Comparison of ENCODE assay signal across 9 mouse cellular contexts in the genomic region with DNA sequence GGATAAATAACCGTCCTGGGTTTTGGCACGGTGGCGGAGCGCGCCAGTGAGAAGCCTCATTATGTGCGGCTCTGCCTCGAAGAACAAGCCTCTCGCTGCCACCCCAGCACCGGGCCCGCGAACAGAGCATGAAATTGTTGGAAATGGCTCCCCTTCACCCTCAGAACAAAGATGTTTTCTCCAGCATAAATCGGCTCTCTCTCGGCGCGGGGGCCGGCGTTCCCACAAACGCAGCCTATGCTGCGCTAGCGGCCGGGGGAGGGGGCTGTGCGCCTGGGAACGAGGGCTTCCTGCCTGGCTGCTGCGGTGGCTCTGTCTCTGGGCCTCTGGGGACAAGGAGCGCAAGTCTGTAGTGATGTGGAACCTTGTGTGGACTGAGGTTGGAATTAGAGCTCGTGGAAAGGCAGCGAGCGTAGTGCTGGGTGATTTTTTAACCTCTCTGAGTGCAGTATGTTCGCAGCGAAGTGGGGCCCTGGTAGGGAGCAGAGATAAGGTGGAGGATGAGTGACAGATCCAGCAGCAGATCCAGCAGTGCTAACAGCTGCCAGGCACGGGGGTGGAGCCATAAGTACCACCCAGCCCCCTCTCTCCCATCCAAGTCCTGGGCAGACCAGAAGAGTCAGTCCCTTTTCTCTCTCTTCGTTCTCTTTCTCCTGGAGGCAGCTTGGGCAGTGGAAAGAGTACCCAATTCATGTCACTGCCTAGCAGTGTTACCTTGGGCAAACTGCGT.
DNase-seq lines count a peak whose midpoint lies in the region; ATAC-seq lines count a peak whose summit lies in the region.
"Had no signal": no experiment of that assay in that cellular context is flagged by ENCODE, and none has a peak within 500 bp of the region (broad histone marks: within the 10 kb centered on the region; RNA-seq: fewer than 3 reads in every experiment).

No protein-coding gene starts in this region.

- peak overlapping the region; percentile 47 for H3K4me3 ChIP-seq in heart, embryonic 13.5 days
- H3K4me3 ChIP-seq in embryonic facial prominence, embryonic 13.5 days = peak overlapping the region; percentile 40
- peak overlapping the region; percentile 27 for H3K4me3 ChIP-seq in intestine, embryonic 15.5 days (replicated peaks)
- no peak overlapping the region; the same call in 1 of the 2 replicates for H3K4me3 ChIP-seq in liver, embryonic 12.5 days
- H3K4me3 ChIP-seq: erythroblast, embryonic 14.5 days had no signal

- no peaks in the 10 kb centered on the region for H3K36me3 ChIP-seq in heart, embryonic 13.5 days
- H3K36me3 ChIP-seq in embryonic facial prominence, embryonic 13.5 days = no peaks in the 10 kb centered on the region
- no peaks in the 10 kb centered on the region for H3K36me3 ChIP-seq in intestine, embryonic 15.5 days
- no peaks in the 10 kb centered on the region for H3K36me3 ChIP-seq in liver, embryonic 12.5 days

- no peak for ATAC-seq in heart, embryonic 13.5 days (ENCODE audit: extremely low read depth, insufficient number of reproducible peaks, low FRiP score, low TSS enrichment)
- ATAC-seq in embryonic facial prominence, embryonic 13.5 days (ENCODE audit: insufficient number of reproducible peaks, insufficient read depth, low FRiP score, low TSS enrichment, low read depth) = no peak
- peak; percentile 61; the same call in 1 of the 2 replicates for ATAC-seq in intestine, embryonic 15.5 days
- no peak for ATAC-seq in liver, embryonic 12.5 days

- peaks cover 61% of the 10 kb centered on the region for H3K27me3 ChIP-seq in heart, embryonic 13.5 days (replicated peaks)
- peaks cover 37% of the 10 kb centered on the region for H3K27me3 ChIP-seq in embryonic facial prominence, embryonic 13.5 days
- 0 out of 2 replicates have a peak, but pooled peaks cover 5% of the 10 kb centered on the region for H3K27me3 ChIP-seq in intestine, embryonic 15.5 days (replicated peaks)
- H3K27me3 ChIP-seq in liver, embryonic 12.5 days (replicated peaks) = peaks cover 27% of the 10 kb centered on the region

- H3K4me2 ChIP-seq in heart, embryonic 13.5 days = peak overlapping the region; percentile 83
- peak overlapping the region; percentile 73 for H3K4me2 ChIP-seq in embryonic facial prominence, embryonic 13.5 days
- peak overlapping the region; percentile 65 for H3K4me2 ChIP-seq in intestine, embryonic 15.5 days (replicated peaks)
- H3K4me2 ChIP-seq in liver, embryonic 12.5 days = peak overlapping the region; percentile 50

- H3K4me1 ChIP-seq in heart, embryonic 13.5 days = peaks cover 19% of the 10 kb centered on the region
- H3K4me1 ChIP-seq in embryonic facial prominence, embryonic 13.5 days = peaks cover 9% of the 10 kb centered on the region; the same call in 1 of the 2 replicates
- H3K4me1 ChIP-seq in intestine, embryonic 15.5 days (replicated peaks) = 0 out of 2 replicates have a peak, but pooled peaks cover 4% of the 10 kb centered on the region
- H3K4me1 ChIP-seq in liver, embryonic 12.5 days = no peaks in the 10 kb centered on the region

- H3K9me3 ChIP-seq in heart, embryonic 13.5 days = no peaks in the 10 kb centered on the region
- H3K9me3 ChIP-seq in embryonic facial prominence, embryonic 13.5 days = no peaks in the 10 kb centered on the region
- no peaks in the 10 kb centered on the region for H3K9me3 ChIP-seq in intestine, embryonic 15.5 days
- no peaks in the 10 kb centered on the region for H3K9me3 ChIP-seq in liver, embryonic 12.5 days (replicated peaks)

- peak overlapping the region; percentile 63; the same call in 1 of the 2 replicates for H3K9ac ChIP-seq in heart, embryonic 13.5 days
- peak overlapping the region; percentile 60 for H3K9ac ChIP-seq in embryonic facial prominence, embryonic 13.5 days
- no peak overlapping the region for H3K9ac ChIP-seq in intestine, embryonic 15.5 days
- no peak overlapping the region for H3K9ac ChIP-seq in liver, embryonic 12.5 days

- DNase-seq in heart, adult 9 months (ENCODE audit: low spot score in 2 of 2) = no peak
- peak; percentile 77 for DNase-seq in right cerebral cortex, postnatal 4 days
- no peak for DNase-seq in urinary bladder, postnatal 4 days (ENCODE audit: low spot score in 2 of 2)
- DNase-seq in adrenal gland, postnatal 25 days = no peak

- no peak overlapping the region for H3K27ac ChIP-seq in heart, embryonic 13.5 days (replicated peaks)
- H3K27ac ChIP-seq in embryonic facial prominence, embryonic 13.5 days = no peak overlapping the region
- H3K27ac ChIP-seq in intestine, embryonic 15.5 days = no peak overlapping the region
- no peak overlapping the region for H3K27ac ChIP-seq in liver, embryonic 12.5 days

- whole genome bisulfite sequencing in heart, embryonic 13.5 days = 5% methylated on average over 33 of the region's 33 CpGs
- WGBS in embryonic facial prominence, embryonic 13.5 days = 5% methylated on average over 33 of the region's 33 CpGs
- WGBS in intestine, embryonic 15.5 days = 8% methylated on average over 33 of the region's 33 CpGs
- WGBS in liver, embryonic 12.5 days (ENCODE audit: insufficient replicate concordance) = 9% methylated on average over 33 of the region's 33 CpGs

Comparison
In these comparisons a context has a peak if more than half of its experiments do, and no peak if none do; other contexts are left out.
1. H3K9ac ChIP-seq: peak in heart, embryonic 13.5 days (single experiment) and embryonic facial prominence, embryonic 13.5 days (single experiment); none in intestine, embryonic 15.5 days (single experiment) and liver, embryonic 12.5 days (single experiment).
2. Peak in every context shown above with its lines, with median percentiles within 50 percentile points of each other: H3K4me2 ChIP-seq.